Mouse (Mus musculus): ENCODE results near the gene Mcf2l. TPM values are rescaled to one million over a fixed set of nuclear protein-coding genes. Genes with fewer than 3 reads are reported as not detected.

The Mcf2l gene
- total RNA-seq, 1 experiment, result 16.0 TPM

DNA sequence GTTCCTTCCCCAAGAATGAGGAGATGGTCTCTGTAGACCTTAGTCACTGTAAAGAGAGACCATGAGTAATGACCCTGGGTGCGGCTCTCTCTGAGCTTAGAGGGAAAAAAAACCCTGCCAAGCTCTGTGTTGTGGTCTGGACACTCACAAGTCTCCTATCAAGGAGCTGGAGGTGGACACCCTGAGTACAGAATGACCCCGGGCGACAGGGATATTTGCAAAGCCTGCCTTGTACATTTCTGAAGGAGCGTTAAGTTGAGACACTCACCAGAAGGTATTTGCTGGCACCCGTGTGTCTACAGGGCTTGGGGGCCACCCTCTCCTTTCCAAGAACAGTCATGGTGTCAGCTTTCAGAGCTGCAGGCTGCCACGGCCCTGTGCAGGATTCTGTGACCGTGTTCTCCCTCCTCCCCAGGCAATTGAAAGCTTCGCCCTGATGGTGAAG, 123.2 kb downstream of the Mcf2l start:
- no peak for DNase-seq (ENCODE audit: low read depth, low spot score)
- Histone ChIP-seq H3K9ac (ENCODE audit: insufficient read depth, low read depth, low read length, poor library complexity, severe bottlenecking) (no peak overlapping the region), H3K36me3 (ENCODE audit: control insufficient read depth, insufficient read depth, low read length, poor library complexity, severe bottlenecking) (peaks cover 6% of the 10 kb centered on the region; the same call in 1 of the 2 replicates), H3K27ac (ENCODE audit: insufficient read depth, low read depth, low read length, poor library complexity, severe bottlenecking) (no peak overlapping the region), H3K4me1 (ENCODE audit: control insufficient read depth in 2 of 2, insufficient read depth in 2 of 2, low read length in 2 of 2, poor library complexity in 1 of 2) (no peaks in the 10 kb centered on the region; a peak in 1 of 4 replicates), H3K4me3 (ENCODE audit: insufficient read depth in 1 of 2, low read depth in 1 of 2, low read length in 2 of 2, poor library complexity in 1 of 2, severe bottlenecking in 1 of 2) (no peak overlapping the region), H3K9me3 (ENCODE audit: control insufficient read depth, insufficient read depth, low read depth, low read length) (no peaks in the 10 kb centered on the region)
- TF ChIP-seq ZNF384 (IDR thresholded peaks at IDR 0.05; ENCODE audit: low read depth, low read length), result no peak
- no peak for TF ChIP-seq MAFK (IDR thresholded peaks at IDR 0.05; ENCODE audit: insufficient read depth, low read depth, low read length)
- no peak for TF ChIP-seq ZC3H11A (IDR thresholded peaks at IDR 0.05; ENCODE audit: borderline replicate concordance, low read depth, low read length)
- no peak for TF ChIP-seq CHD2 (IDR thresholded peaks at IDR 0.05; ENCODE audit: low read depth, low read length)
- TF ChIP-seq HCFC1 (IDR thresholded peaks at IDR 0.05; ENCODE audit: borderline replicate concordance, insufficient read depth, low read length), result no peak
- in situ Hi-C loops (cut with MboI; ENCODE audit: low sequenced_read_pairs in 2 of 2, unreplicated experiment in 2 of 2), result loop anchor here in 1 of 2 experiments (25.0 kb wide), 1 partner anchor 265 kb away; the partner anchor contains the start of gene Adprhl1

DNA sequence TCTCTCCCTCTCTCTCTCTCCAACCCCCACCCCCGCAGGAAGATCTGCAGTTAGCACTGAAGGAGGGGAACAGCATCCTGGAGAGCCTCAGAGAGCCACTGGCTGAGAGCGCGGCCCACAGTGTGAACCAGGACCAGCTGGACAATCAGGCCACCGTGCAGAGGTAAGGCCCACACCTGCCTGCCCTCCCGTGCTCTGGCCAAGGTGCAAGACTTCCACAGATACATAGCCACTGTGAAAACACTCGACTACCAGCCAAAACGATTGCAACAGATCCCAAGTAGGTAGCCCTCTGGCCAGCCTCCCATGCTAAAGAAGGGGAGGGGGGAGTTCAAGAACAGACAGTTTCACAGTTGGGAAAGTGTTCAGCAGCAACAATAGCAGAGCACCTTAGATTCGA, 124.7 kb downstream of the Mcf2l start:
- TF ChIP-seq ZNF384 (IDR thresholded peaks at IDR 0.05; ENCODE audit: low read depth, low read length) (no peak), HCFC1 (IDR thresholded peaks at IDR 0.05; ENCODE audit: borderline replicate concordance, insufficient read depth, low read length) (no peak), CHD2 (IDR thresholded peaks at IDR 0.05; ENCODE audit: low read depth, low read length) (no peak), ZC3H11A (IDR thresholded peaks at IDR 0.05; ENCODE audit: borderline replicate concordance, low read depth, low read length) (no peak), MAFK (IDR thresholded peaks at IDR 0.05; ENCODE audit: insufficient read depth, low read depth, low read length) (no peak)
- in situ Hi-C loops (cut with MboI; ENCODE audit: low sequenced_read_pairs in 2 of 2, unreplicated experiment in 2 of 2), result loop anchor here in 1 of 2 experiments (25.0 kb wide), 1 partner anchor 264 kb away; the partner anchor contains the start of gene Adprhl1
- no peaks in the 10 kb centered on the region for H3K4me1 ChIP-seq (ENCODE audit: control insufficient read depth in 2 of 2, insufficient read depth in 2 of 2, low read length in 2 of 2, poor library complexity in 1 of 2)
- no peaks in the 10 kb centered on the region for H3K9me3 ChIP-seq (ENCODE audit: control insufficient read depth, insufficient read depth, low read depth, low read length)
- no peak overlapping the region for H3K4me3 ChIP-seq (ENCODE audit: insufficient read depth in 1 of 2, low read depth in 1 of 2, low read length in 2 of 2, poor library complexity in 1 of 2, severe bottlenecking in 1 of 2)
- no peak for DNase-seq (ENCODE audit: low read depth, low spot score)
- no peak overlapping the region for H3K27ac ChIP-seq (ENCODE audit: insufficient read depth, low read depth, low read length, poor library complexity, severe bottlenecking)
- no peak overlapping the region for H3K9ac ChIP-seq (ENCODE audit: insufficient read depth, low read depth, low read length, poor library complexity, severe bottlenecking)
- H3K36me3 ChIP-seq (ENCODE audit: control insufficient read depth, insufficient read depth, low read length, poor library complexity, severe bottlenecking), result peaks cover 6% of the 10 kb centered on the region; the same call in 1 of the 2 replicates

DNA sequence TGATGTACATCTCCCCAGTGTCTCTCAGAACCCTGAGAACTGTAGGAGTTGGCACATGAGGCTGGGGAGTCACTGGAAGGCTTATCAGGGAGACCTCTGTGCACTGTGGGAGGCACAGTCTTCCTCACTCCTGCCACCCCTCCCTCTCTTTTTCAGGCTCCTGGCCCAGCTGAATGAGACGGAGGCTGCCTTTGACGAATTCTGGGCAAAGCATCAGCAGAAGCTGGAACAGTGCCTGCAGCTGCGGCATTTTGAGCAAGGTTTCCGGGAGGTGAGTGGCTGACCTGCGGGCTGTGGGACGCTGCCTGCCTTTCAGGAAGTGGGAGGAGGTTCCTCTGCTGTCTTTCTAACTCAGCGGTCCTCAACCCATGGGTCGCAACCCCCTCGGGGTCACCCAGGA, 126.2 kb downstream of the Mcf2l start:
- TF ChIP-seq ZC3H11A (IDR thresholded peaks at IDR 0.05; ENCODE audit: borderline replicate concordance, low read depth, low read length) (no peak), ZNF384 (IDR thresholded peaks at IDR 0.05; ENCODE audit: low read depth, low read length) (no peak), CHD2 (IDR thresholded peaks at IDR 0.05; ENCODE audit: low read depth, low read length) (no peak), HCFC1 (IDR thresholded peaks at IDR 0.05; ENCODE audit: borderline replicate concordance, insufficient read depth, low read length) (no peak), MAFK (IDR thresholded peaks at IDR 0.05; ENCODE audit: insufficient read depth, low read depth, low read length) (no peak)
- no peak for DNase-seq (ENCODE audit: low read depth, low spot score)
- Histone ChIP-seq H3K27ac (ENCODE audit: insufficient read depth, low read depth, low read length, poor library complexity, severe bottlenecking) (no peak overlapping the region), H3K4me1 (ENCODE audit: control insufficient read depth in 2 of 2, insufficient read depth in 2 of 2, low read length in 2 of 2, poor library complexity in 1 of 2) (no peaks in the 10 kb centered on the region), H3K4me3 (ENCODE audit: insufficient read depth in 1 of 2, low read depth in 1 of 2, low read length in 2 of 2, poor library complexity in 1 of 2, severe bottlenecking in 1 of 2) (no peak overlapping the region), H3K9me3 (ENCODE audit: control insufficient read depth, insufficient read depth, low read depth, low read length) (no peaks in the 10 kb centered on the region), H3K9ac (ENCODE audit: insufficient read depth, low read depth, low read length, poor library complexity, severe bottlenecking) (no peak overlapping the region), H3K36me3 (ENCODE audit: control insufficient read depth, insufficient read depth, low read length, poor library complexity, severe bottlenecking) (peaks cover 10% of the 10 kb centered on the region; the same call in 1 of the 2 replicates)
- in situ Hi-C loops (cut with MboI; ENCODE audit: low sequenced_read_pairs in 2 of 2, unreplicated experiment in 2 of 2), result loop anchor here in 1 of 2 experiments (25.0 kb wide), 1 partner anchor 263 kb away; the partner anchor contains the start of gene Adprhl1

DNA sequence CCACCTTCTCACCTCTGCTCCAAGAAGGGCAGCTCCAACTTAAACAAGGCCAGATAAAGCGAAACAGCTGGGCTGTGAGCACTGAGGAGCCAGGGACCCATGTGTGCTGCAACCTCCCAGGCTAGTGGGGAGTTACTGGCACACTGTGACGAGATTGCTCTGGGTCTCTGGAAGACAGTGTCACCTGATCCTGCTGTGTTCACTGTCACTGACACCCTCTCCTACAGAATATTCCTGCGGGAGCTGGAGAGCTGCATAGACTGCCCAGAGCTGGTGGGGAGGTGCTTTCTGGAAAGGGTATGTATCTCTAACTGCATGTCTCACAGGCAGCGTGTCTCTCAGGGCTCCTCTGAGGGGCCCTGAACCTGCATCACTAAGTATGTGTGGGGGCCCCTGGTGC, 133.9 kb downstream of the Mcf2l start:
- DNase-seq (ENCODE audit: low read depth, low spot score), result no peak
- Histone ChIP-seq H3K4me1 (ENCODE audit: control insufficient read depth in 2 of 2, insufficient read depth in 2 of 2, low read length in 2 of 2, poor library complexity in 1 of 2) (no peaks in the 10 kb centered on the region), H3K36me3 (ENCODE audit: control insufficient read depth, insufficient read depth, low read length, poor library complexity, severe bottlenecking) (peaks cover 13% of the 10 kb centered on the region; the same call in 1 of the 2 replicates), H3K27ac (ENCODE audit: insufficient read depth, low read depth, low read length, poor library complexity, severe bottlenecking) (no peak overlapping the region), H3K4me3 (ENCODE audit: insufficient read depth in 1 of 2, low read depth in 1 of 2, low read length in 2 of 2, poor library complexity in 1 of 2, severe bottlenecking in 1 of 2) (no peak overlapping the region), H3K9ac (ENCODE audit: insufficient read depth, low read depth, low read length, poor library complexity, severe bottlenecking) (no peak overlapping the region), H3K9me3 (ENCODE audit: control insufficient read depth, insufficient read depth, low read depth, low read length) (no peaks in the 10 kb centered on the region)
- in situ Hi-C loops (cut with MboI; ENCODE audit: low sequenced_read_pairs in 2 of 2, unreplicated experiment in 2 of 2), result no loop called here
- TF ChIP-seq ZNF384 (IDR thresholded peaks at IDR 0.05; ENCODE audit: low read depth, low read length), result no peak
- no peak for TF ChIP-seq MAFK (IDR thresholded peaks at IDR 0.05; ENCODE audit: insufficient read depth, low read depth, low read length)

DNA sequence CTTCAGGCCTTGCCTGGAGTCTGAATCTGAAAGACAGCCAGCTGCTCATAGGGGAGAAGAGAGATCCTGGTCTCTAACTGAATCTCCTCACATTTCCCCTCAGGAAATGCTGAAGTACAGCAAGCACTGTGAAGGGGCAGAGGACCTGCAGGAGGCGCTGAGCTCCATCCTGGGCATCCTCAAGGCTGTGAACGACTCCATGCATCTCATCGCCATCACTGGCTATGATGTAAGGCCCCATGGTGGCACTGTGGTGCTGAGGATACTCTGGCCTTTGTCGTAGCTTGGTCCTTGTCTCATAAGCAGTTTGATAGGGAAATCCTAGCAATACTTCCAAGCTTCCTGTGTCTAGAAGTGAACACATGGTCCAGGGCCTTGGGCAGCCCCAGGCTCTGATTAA, 136.7 kb downstream of the Mcf2l start:
- no peaks in the 10 kb centered on the region for H3K4me1 ChIP-seq (ENCODE audit: control insufficient read depth in 2 of 2, insufficient read depth in 2 of 2, low read length in 2 of 2, poor library complexity in 1 of 2)
- no peak overlapping the region for H3K4me3 ChIP-seq (ENCODE audit: insufficient read depth in 1 of 2, low read depth in 1 of 2, low read length in 2 of 2, poor library complexity in 1 of 2, severe bottlenecking in 1 of 2)
- H3K9ac ChIP-seq (ENCODE audit: insufficient read depth, low read depth, low read length, poor library complexity, severe bottlenecking), result no peak overlapping the region
- TF ChIP-seq CHD2 (IDR thresholded peaks at IDR 0.05; ENCODE audit: low read depth, low read length) (no peak), ZNF384 (IDR thresholded peaks at IDR 0.05; ENCODE audit: low read depth, low read length) (no peak), HCFC1 (IDR thresholded peaks at IDR 0.05; ENCODE audit: borderline replicate concordance, insufficient read depth, low read length) (no peak), MAFK (IDR thresholded peaks at IDR 0.05; ENCODE audit: insufficient read depth, low read depth, low read length) (no peak), ZC3H11A (IDR thresholded peaks at IDR 0.05; ENCODE audit: borderline replicate concordance, low read depth, low read length) (no peak)
- peaks cover 14% of the 10 kb centered on the region; the same call in 1 of the 2 replicates for H3K36me3 ChIP-seq (ENCODE audit: control insufficient read depth, insufficient read depth, low read length, poor library complexity, severe bottlenecking)
- in situ Hi-C loops (cut with MboI; ENCODE audit: low sequenced_read_pairs in 2 of 2, unreplicated experiment in 2 of 2), result no loop called here
- no peaks in the 10 kb centered on the region for H3K9me3 ChIP-seq (ENCODE audit: control insufficient read depth, insufficient read depth, low read depth, low read length)
- DNase-seq (ENCODE audit: low read depth, low spot score), result no peak
- H3K27ac ChIP-seq (ENCODE audit: insufficient read depth, low read depth, low read length, poor library complexity, severe bottlenecking), result no peak overlapping the region
